Mouse (Mus musculus) heart, embryonic 10.5 days (tissue): Measurements from ENCODE around the gene Olfr710. TPM values are rescaled to one million over a fixed set of nuclear protein-coding genes. Genes with fewer than 3 reads are reported as not detected.
"Not testable (repeated sequence)": the region's sequence is repeated elsewhere in the genome, so short reads cannot be mapped to it uniquely, and the experiment has no call there.

Experiments
- DNase-seq: peaks from one replicate; pipeline ENCODE4 v3.0.0-alpha.2; 2017; ENCODE audit warnings: low spot score
- H3K27ac ChIP-seq: fragments of 300-500 bp; sonication (generic); 2 replicates; pipeline ENCODE4 v1.5.1; 2016; ENCODE audit warnings: mild to moderate bottlenecking
- H3K27me3 ChIP-seq: fragments of 300-500 bp; sonication (generic); 2 replicates; pipeline ENCODE4 v1.6.1; 2016; ENCODE audit warnings: mild to moderate bottlenecking; ENCODE audit not compliant: poor library complexity, insufficient read depth, severe bottlenecking
- H3K36me3 ChIP-seq: fragments of 300-500 bp; sonication (generic); 2 replicates; pipeline ENCODE4 v1.6.1; 2016; ENCODE audit warnings: mild to moderate bottlenecking, moderate library complexity
- H3K4me1 ChIP-seq: fragments of 300-500 bp; sonication (generic); 2 replicates; pipeline ENCODE4 v1.6.1; 2016; ENCODE audit warnings: mild to moderate bottlenecking
- H3K4me3 ChIP-seq: fragments of 300-500 bp; sonication (generic); 2 replicates; pipeline ENCODE4 v1.5.1; 2016; ENCODE audit warnings: mild to moderate bottlenecking, moderate library complexity
- H3K9me3 ChIP-seq: fragments of 300-500 bp; sonication (generic); 2 replicates; pipeline ENCODE4 v1.6.1; 2016; ENCODE audit warnings: mild to moderate bottlenecking, moderate library complexity
- WGBS: fragments of 180-500 bp; shearing (Covaris S2); methylation state at CpG from one replicate; pipeline ENCODE4 v1.1.7; 2016; 5-methylcytosine and 5-hydroxymethylcytosine counted together
- polyA plus RNA-seq: library from polyadenylated mRNA; unstranded; fragments of >200 nt; fragmentation: Nextera tagmentation; extraction: Ambion mirVana; gene quantifications from 2 replicates; pipeline ENCODE4 v1.2.1, GENCODE M21; 2016

Olfr710 gene
- not detected in 2 replicates for polyA plus RNA-seq

- Histone ChIP-seq H3K4me1 (no peaks in the 10 kb centered on the region), H3K4me3 (no peak within 1 kb of the TSS), H3K9me3 (no peaks in the 10 kb centered on the region), H3K27ac (no peak within 1 kb of the TSS), H3K36me3 (no peaks in the 10 kb centered on the region), H3K27me3 (no peaks in the 10 kb centered on the region)
- WGBS = 84% methylated on average over 3 of the region's 3 CpGs
- DNase-seq = no peak
Observed at GRCm38 (mm10) chr7:106948212-106948611, at the start of gene Olfr710. TSS of gene Olfr710 (minus strand) at chr7:106948312.

- DNase-seq = no peak
- Histone ChIP-seq H3K27ac (no peak overlapping the region), H3K9me3 (no peaks in the 10 kb centered on the region), H3K27me3 (no peaks in the 10 kb centered on the region), H3K4me1 (no peaks in the 10 kb centered on the region), H3K36me3 (no peaks in the 10 kb centered on the region), H3K4me3 (no peak overlapping the region)
- WGBS = 87% methylated on average over 3 of the region's 3 CpGs
Observed at GRCm38 (mm10) chr7:106985236-106985635, 37.1 kb upstream of the Olfr710 start.

- Histone ChIP-seq H3K27me3 (no peaks in the 10 kb centered on the region), H3K4me3 (no peak within 1 kb of the TSS), H3K27ac (no peak within 1 kb of the TSS), H3K4me1 (no peaks in the 10 kb centered on the region), H3K36me3 (no peaks in the 10 kb centered on the region), H3K9me3 (no peaks in the 10 kb centered on the region)
- 69% methylated on average over 1 of the region's 1 CpGs for WGBS
- DNase-seq = no peak
Observed at GRCm38 (mm10) chr7:106975353-106975752, 27.2 kb upstream of the Olfr710 start, which contains the start of gene Olfr711. TSS of gene Olfr711 (minus strand) at chr7:106975453.

GRCm38 (mm10) chr7:106967503-106967902 lies 19.4 kb upstream of the Olfr710 start:
- H3K27me3 ChIP-seq, H3K27ac ChIP-seq, H3K4me3 ChIP-seq, H3K36me3 ChIP-seq, H3K9me3 ChIP-seq, DNase-seq, H3K4me1 ChIP-seq: not testable (repeated sequence)

GRCm38 (mm10) chr7:106963837-106964236 lies 15.7 kb upstream of the Olfr710 start, which contains the start of gene Olfr6:
TSS of gene Olfr6 (minus strand) at chr7:106963937.
- no peak for DNase-seq
- no peak within 1 kb of the TSS for H3K27ac ChIP-seq
- no peaks in the 10 kb centered on the region for H3K36me3 ChIP-seq
- 86% methylated on average over 1 of the region's 1 CpGs for WGBS
- no peaks in the 10 kb centered on the region for H3K9me3 ChIP-seq
- no peak within 1 kb of the TSS for H3K4me3 ChIP-seq
- H3K27me3 ChIP-seq = no peaks in the 10 kb centered on the region
- no peaks in the 10 kb centered on the region for H3K4me1 ChIP-seq

- no peak within 1 kb of the TSS for H3K27ac ChIP-seq
- no peaks in the 10 kb centered on the region for H3K27me3 ChIP-seq
- no peak within 1 kb of the TSS for H3K4me3 ChIP-seq
- H3K9me3 ChIP-seq = no peaks in the 10 kb centered on the region
- H3K4me1 ChIP-seq = no peaks in the 10 kb centered on the region
- no peaks in the 10 kb centered on the region for H3K36me3 ChIP-seq
- DNase-seq = no peak
Observed at GRCm38 (mm10) chr7:106932119-106932518, 16.0 kb downstream of the Olfr710 start, which contains the start of gene Olfr709-ps1. TSS of gene Olfr709-ps1 (minus strand) at chr7:106932219.

- H3K4me1 ChIP-seq, H3K27me3 ChIP-seq, H3K27ac ChIP-seq, H3K4me3 ChIP-seq, H3K9me3 ChIP-seq, H3K36me3 ChIP-seq, DNase-seq: not testable (repeated sequence)
- WGBS = 79% methylated on average over 7 of the region's 7 CpGs
Observed at GRCm38 (mm10) chr7:106920961-106921360, 27.2 kb downstream of the Olfr710 start.

- Histone ChIP-seq H3K9me3 (no peaks in the 10 kb centered on the region), H3K36me3 (no peaks in the 10 kb centered on the region), H3K4me1 (no peaks in the 10 kb centered on the region), H3K27ac (no peak within 1 kb of the TSS), H3K4me3 (no peak within 1 kb of the TSS), H3K27me3 (no peaks in the 10 kb centered on the region)
- 56% methylated on average over 2 of the region's 2 CpGs for WGBS
- DNase-seq = no peak
Observed at GRCm38 (mm10) chr7:106907676-106908075, 40.4 kb downstream of the Olfr710 start, which contains the start of gene Olfr1532-ps1. TSS of gene Olfr1532-ps1 (plus strand) at chr7:106908001.

GRCm38 (mm10) chr7:106901141-106901540 lies 47.0 kb downstream of the Olfr710 start, which contains the start of gene Olfr707:
TSS of gene Olfr707 (minus strand) at chr7:106901241.
- not testable (repeated sequence) for H3K27ac ChIP-seq, DNase-seq, H3K4me3 ChIP-seq, H3K4me1 ChIP-seq, H3K36me3 ChIP-seq, H3K27me3 ChIP-seq, H3K9me3 ChIP-seq
- 83% methylated on average over 3 of the region's 3 CpGs for WGBS

Other genes with a start within 250 kb of the Olfr710 start
- not detected in 2 replicates for gene Olfr695, start 231.9 kb downstream of the Olfr710 start, polyA plus RNA-seq
- not detected in 2 replicates for gene Olfr697, start 205.9 kb downstream of the Olfr710 start, polyA plus RNA-seq
- not detected in 2 replicates for gene Olfr698, start 192.9 kb downstream of the Olfr710 start, polyA plus RNA-seq
- gene Olfr699, start 155.1 kb downstream of the Olfr710 start, polyA plus RNA-seq = not detected in 2 replicates
- gene Olfr700, start 139.5 kb downstream of the Olfr710 start, polyA plus RNA-seq = not detected in 2 replicates
- not detected in 2 replicates for gene Olfr701, start 134.2 kb downstream of the Olfr710 start, polyA plus RNA-seq
- not detected in 2 replicates for gene Olfr702, start 114.4 kb downstream of the Olfr710 start, polyA plus RNA-seq
- not detected in 2 replicates for gene Olfr703, start 105.0 kb downstream of the Olfr710 start, polyA plus RNA-seq
- gene Olfr704, start 85.1 kb downstream of the Olfr710 start, polyA plus RNA-seq = not detected in 2 replicates
- not detected in 2 replicates for gene Olfr705, start 71.4 kb downstream of the Olfr710 start, polyA plus RNA-seq
- gene Olfr706, start 60.1 kb downstream of the Olfr710 start, polyA plus RNA-seq = not detected in 2 replicates
- not detected in 2 replicates for gene Olfr707, start 47.1 kb downstream of the Olfr710 start, polyA plus RNA-seq
- gene Olfr1532-ps1, start 40.3 kb downstream of the Olfr710 start, polyA plus RNA-seq = not detected in 2 replicates
- gene Olfr709-ps1, start 16.1 kb downstream of the Olfr710 start, polyA plus RNA-seq = not detected in 2 replicates
- not detected in 2 replicates for gene Olfr6, start 15.6 kb upstream of the Olfr710 start, polyA plus RNA-seq
- not detected in 2 replicates for gene Olfr711, start 27.1 kb upstream of the Olfr710 start, polyA plus RNA-seq
- not detected in 2 replicates for gene Olfr2, start 57.8 kb upstream of the Olfr710 start, polyA plus RNA-seq
- not detected in 2 replicates for gene Olfr713, start 82.9 kb upstream of the Olfr710 start, polyA plus RNA-seq
- not detected in 2 replicates for gene Olfr714, start 122.7 kb upstream of the Olfr710 start, polyA plus RNA-seq
- not detected in 2 replicates for gene Olfr17, start 144.9 kb upstream of the Olfr710 start, polyA plus RNA-seq
- not detected in 2 replicates for gene Olfr715b, start 162.1 kb upstream of the Olfr710 start, polyA plus RNA-seq
- not detected in 2 replicates for gene Olfr715, start 182.8 kb upstream of the Olfr710 start, polyA plus RNA-seq
- gene Olfr716, start 190.0 kb upstream of the Olfr710 start, polyA plus RNA-seq = not detected in 2 replicates
- gene Nlrp14, start 218.7 kb upstream of the Olfr710 start, polyA plus RNA-seq = not detected in 2 replicates